Mouse (Mus musculus) megakaryocyte, embryonic 14.5 days (primary cell): ENCODE results near the gene Rps11. TPM values are rescaled to one million over a fixed set of nuclear protein-coding genes. Genes with fewer than 3 reads are reported as not detected.

Experiments used
- H3K27me3 ChIP-seq: replicated peaks from 2 replicates; pipeline ENCODE3; 2012; ENCODE audit warnings: inconsistent platforms
- H3K36me3 ChIP-seq: replicated peaks from 2 replicates; pipeline ENCODE3; 2012; ENCODE audit warnings: low read length, inconsistent platforms, mixed read lengths
- H3K4me1 ChIP-seq: 2 replicates; pipeline ENCODE4 v1.6.1; 2012; ENCODE audit warnings: inconsistent platforms
- H3K4me3 ChIP-seq: replicated peaks from 2 replicates; pipeline ENCODE3; 2012; ENCODE audit warnings: moderate library complexity, mild to moderate bottlenecking, inconsistent platforms
- H3K9me3 ChIP-seq: 2 replicates; pipeline ENCODE4 v1.6.1; 2012; ENCODE audit warnings: inconsistent platforms
- FLI1 ChIP-seq: IDR thresholded peaks from 2 replicates; pipeline ENCODE4 v1.6.1; 2012; ENCODE audit warnings: low read length, inconsistent platforms, mixed read lengths
- GATA1 ChIP-seq: IDR thresholded peaks from 3 replicates; pipeline ENCODE4 v1.6.1; 2012; ENCODE audit warnings: mixed read lengths, low read length, inconsistent platforms, borderline replicate concordance
- polyA plus RNA-seq: library from polyadenylated mRNA; stranded (reverse); fragments of >175 nt; gene quantifications from 2 replicates; pipeline ENCODE4 v1.2.3, GENCODE M21; 2012; ENCODE audit warnings: low replicate concordance; ENCODE audit not compliant: insufficient read depth

Rps11 gene
- polyA plus RNA-seq, 1 experiment, result 217 TPM

DNA sequence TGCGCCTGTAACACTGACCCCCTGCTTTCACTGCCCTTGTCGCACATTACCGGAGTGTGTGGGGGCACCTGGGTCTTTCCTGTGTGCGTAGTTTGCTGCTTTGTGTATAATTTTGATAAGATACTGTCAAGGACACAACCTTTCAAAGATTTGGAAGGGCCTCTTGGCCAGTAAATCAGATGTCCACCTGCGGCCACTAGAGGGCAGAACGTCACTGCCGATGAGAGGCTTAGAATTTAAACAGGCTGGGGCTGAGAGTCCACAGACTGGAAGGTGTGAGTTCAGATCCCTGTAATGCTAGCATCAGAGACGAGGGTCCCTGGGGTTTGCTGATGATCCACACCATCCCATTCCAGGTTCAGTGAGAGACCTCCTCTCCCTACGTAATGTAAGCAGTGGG lies 45.7 kb downstream of the Rps11 start:
- H3K4me1 ChIP-seq, result peaks cover 68% of the 10 kb centered on the region
- H3K27me3 ChIP-seq, result no peaks in the 10 kb centered on the region
- peaks cover 54% of the 10 kb centered on the region for H3K36me3 ChIP-seq
- H3K4me3 ChIP-seq, result no peak overlapping the region
- H3K9me3 ChIP-seq, result peaks cover 5% of the 10 kb centered on the region; the same call in 1 of the 2 replicates
- no peak for TF ChIP-seq FLI1
- TF ChIP-seq GATA1, result no peak

DNA sequence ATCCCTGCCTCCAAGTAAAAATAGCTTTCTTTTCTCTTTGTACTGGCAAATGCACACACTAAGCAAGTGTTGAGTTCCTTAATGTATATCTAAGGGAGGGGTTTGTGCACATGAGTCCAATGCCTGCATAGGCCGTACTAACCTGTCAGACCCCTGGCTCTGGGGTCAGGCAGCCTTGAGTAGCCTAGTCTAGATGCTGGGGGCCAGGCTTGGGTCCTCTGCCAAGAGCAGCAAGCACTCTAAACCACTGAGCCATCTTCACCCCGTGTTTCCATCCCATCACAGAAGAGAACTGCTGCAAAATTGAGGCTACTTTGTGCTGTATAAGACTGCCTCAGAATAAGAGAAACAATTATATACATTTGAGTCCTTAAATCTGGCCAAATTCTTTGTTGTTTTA lies 46.4 kb downstream of the Rps11 start:
- H3K9me3 ChIP-seq, result peaks cover 5% of the 10 kb centered on the region; the same call in 1 of the 2 replicates
- no peak overlapping the region for H3K4me3 ChIP-seq
- no peaks in the 10 kb centered on the region for H3K27me3 ChIP-seq
- peaks cover 68% of the 10 kb centered on the region for H3K4me1 ChIP-seq
- peaks cover 60% of the 10 kb centered on the region for H3K36me3 ChIP-seq
- no peak for TF ChIP-seq GATA1
- TF ChIP-seq FLI1, result no peak

DNA sequence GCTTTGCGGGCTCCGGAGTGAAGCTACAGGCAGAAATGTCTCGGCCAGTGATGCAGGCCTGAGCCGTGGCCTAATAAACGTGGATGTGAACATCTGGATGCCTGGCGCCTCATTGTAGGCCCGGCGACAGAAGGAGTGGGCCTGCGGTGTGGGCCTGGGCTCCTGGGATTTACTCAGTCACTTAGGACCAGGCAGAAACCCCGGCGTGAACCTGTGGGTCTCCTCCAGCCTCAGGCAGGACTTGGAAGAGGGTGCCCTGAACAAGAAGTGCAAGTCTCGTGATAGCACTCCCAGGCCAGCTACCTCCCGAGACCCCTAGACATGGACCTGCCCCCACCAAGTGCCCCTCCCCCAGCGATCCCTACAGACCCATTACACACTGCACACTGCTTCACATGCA lies 46.9 kb downstream of the Rps11 start:
- H3K9me3 ChIP-seq, result peaks cover 5% of the 10 kb centered on the region; the same call in 1 of the 2 replicates
- H3K4me3 ChIP-seq, result no peak overlapping the region
- H3K27me3 ChIP-seq, result no peaks in the 10 kb centered on the region
- TF ChIP-seq GATA1 (no peak), FLI1 (no peak)
- H3K36me3 ChIP-seq, result peaks cover 62% of the 10 kb centered on the region
- peaks cover 68% of the 10 kb centered on the region for H3K4me1 ChIP-seq

DNA sequence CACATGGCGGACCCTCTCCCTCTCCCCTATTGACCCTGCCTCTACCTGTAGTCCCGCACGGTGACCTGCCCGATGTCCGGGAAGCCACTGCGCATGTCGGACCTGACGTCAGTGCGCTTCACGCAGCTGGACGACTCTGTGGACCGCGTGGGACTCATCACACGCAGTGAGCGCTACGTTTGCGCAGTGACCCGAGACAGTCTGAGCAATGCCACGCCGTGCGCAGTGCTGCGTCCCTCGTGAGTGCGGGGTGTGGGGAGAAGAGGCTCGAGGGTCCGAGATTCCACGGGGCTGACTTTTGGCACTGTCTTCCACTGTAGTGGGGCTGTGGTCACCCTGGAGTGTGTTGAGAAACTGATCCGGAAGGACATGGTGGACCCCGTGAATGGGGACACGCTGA lies 47.7 kb downstream of the Rps11 start:
- peaks cover 64% of the 10 kb centered on the region for H3K36me3 ChIP-seq
- peaks cover 5% of the 10 kb centered on the region; the same call in 1 of the 2 replicates for H3K9me3 ChIP-seq
- H3K4me1 ChIP-seq, result peaks cover 67% of the 10 kb centered on the region
- H3K27me3 ChIP-seq, result no peaks in the 10 kb centered on the region
- no peak for TF ChIP-seq GATA1
- TF ChIP-seq FLI1, result no peak
- peak overlapping the region; percentile 35 for H3K4me3 ChIP-seq

DNA sequence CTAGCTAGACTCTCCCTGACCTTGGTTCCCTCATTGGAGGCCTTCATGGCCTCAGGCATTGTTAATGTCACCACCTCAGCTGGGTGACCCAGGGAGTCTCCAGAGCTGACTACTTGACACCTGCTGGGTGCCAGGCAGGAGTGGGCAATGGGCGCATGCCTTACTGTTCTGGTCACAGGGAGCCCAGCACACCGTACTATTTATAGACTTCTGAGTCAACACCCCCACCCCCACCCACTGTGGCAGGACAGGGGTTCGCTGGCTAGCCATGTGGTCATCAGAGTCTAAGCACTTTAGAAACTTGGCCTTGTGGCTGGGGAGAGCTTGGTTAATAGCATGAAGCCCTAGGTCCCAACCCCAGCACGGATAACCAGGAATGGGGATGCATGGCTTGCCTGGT lies 48.8 kb downstream of the Rps11 start:
- H3K4me1 ChIP-seq, result peaks cover 66% of the 10 kb centered on the region
- H3K36me3 ChIP-seq, result peaks cover 61% of the 10 kb centered on the region
- H3K4me3 ChIP-seq, result no peak overlapping the region
- no peaks in the 10 kb centered on the region for H3K9me3 ChIP-seq
- no peak for TF ChIP-seq FLI1
- no peaks in the 10 kb centered on the region for H3K27me3 ChIP-seq

DNA sequence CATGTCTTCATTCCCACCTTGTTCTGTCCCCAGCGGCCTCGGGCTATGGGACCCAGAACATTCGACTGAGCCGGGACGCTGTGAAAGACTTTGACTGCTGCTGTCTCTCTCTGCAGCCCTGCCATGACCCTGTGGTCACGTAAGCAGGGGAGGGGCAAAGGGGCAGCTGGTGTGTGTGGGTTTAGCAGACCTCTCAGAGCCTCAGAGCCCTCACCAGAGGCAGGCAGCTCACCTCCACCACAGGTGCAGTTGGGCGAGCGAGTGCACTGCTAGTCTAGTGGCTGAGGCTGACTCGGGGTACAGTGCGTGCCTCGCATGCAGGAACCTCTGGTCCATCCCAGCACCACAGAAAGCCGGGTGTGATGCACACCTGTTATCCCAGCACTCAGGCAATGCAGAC lies 50.3 kb downstream of the Rps11 start:
- no peak for TF ChIP-seq GATA1
- TF ChIP-seq FLI1, result no peak
- Histone ChIP-seq H3K27me3 (no peaks in the 10 kb centered on the region), H3K36me3 (peaks cover 65% of the 10 kb centered on the region), H3K4me1 (peaks cover 75% of the 10 kb centered on the region), H3K9me3 (no peaks in the 10 kb centered on the region), H3K4me3 (no peak overlapping the region)

DNA sequence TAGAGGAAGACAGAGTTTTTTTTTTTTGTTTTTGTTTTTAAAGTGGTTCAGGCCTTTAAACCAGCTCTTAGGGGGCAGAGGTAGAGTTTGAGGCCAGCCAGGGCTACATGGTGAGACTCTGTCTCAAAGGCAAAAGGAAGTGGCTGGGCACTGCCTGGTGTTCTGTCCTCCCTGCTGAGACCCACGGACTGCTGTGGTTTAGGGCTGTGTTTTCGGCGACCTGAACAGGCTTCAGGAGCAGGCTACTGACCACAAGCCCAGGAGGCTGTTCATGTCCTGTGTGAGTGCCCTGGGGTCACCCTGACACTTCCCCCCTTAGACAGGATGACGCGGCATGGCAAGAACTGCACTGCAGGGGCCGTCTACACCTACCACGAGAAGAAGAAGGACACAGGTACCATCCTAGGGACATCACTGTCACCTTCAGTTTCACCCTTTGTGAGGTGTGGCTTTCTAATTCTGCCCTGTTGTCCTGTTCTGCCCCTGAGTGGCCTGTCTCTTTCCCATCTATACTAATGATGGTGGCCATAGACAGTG lies 51.0 kb downstream of the Rps11 start:
- H3K4me3 ChIP-seq, result no peak overlapping the region
- H3K4me1 ChIP-seq, result peaks cover 78% of the 10 kb centered on the region
- TF ChIP-seq FLI1, result no peak
- no peak for TF ChIP-seq GATA1
- peaks cover 65% of the 10 kb centered on the region for H3K36me3 ChIP-seq
- H3K27me3 ChIP-seq, result no peaks in the 10 kb centered on the region
- H3K9me3 ChIP-seq, result no peaks in the 10 kb centered on the region

Other genes with a start within 250 kb of the Rps11 start
- 249 and 952 TPM in 2 replicates for gene Med25, start 231.7 kb downstream of the Rps11 start, polyA plus RNA-seq
- gene Fuz, start 228.4 kb downstream of the Rps11 start, polyA plus RNA-seq, result 69.9 and 126 TPM in 2 replicates
- gene Ap2a1, start 194.9 kb downstream of the Rps11 start, polyA plus RNA-seq, result 137 and 235 TPM in 2 replicates
- 0.62 TPM in 1 of 2 replicates, not detected in the other for gene Tsks, start 181.2 kb downstream of the Rps11 start, polyA plus RNA-seq
- 0.82 TPM in 1 of 2 replicates, not detected in the other for gene Cpt1c, start 149.6 kb downstream of the Rps11 start, polyA plus RNA-seq
- gene Prmt1, start 137.9 kb downstream of the Rps11 start, polyA plus RNA-seq, result 7.0 and 74.9 TPM in 2 replicates
- 44.2 and 87.0 TPM in 2 replicates for gene Irf3, start 126.8 kb downstream of the Rps11 start, polyA plus RNA-seq
- gene Bcl2l12, start 125.7 kb downstream of the Rps11 start, polyA plus RNA-seq, result 44.7 and 73.7 TPM in 2 replicates
- 219 and 387 TPM in 2 replicates for gene Scaf1, start 108.1 kb downstream of the Rps11 start, polyA plus RNA-seq
- 26.5 and 83.1 TPM in 2 replicates for gene Rras, start 106.5 kb downstream of the Rps11 start, polyA plus RNA-seq
- 63.6 and 73.6 TPM in 2 replicates for gene Prr12, start 71.6 kb downstream of the Rps11 start, polyA plus RNA-seq
- 150 and 186 TPM in 2 replicates for gene Nosip, start 62.0 kb downstream of the Rps11 start, polyA plus RNA-seq
- 91.5 and 106 TPM in 2 replicates for gene Prrg2, start 61.8 kb downstream of the Rps11 start, polyA plus RNA-seq
- 1.7 TPM in 1 of 2 replicates, not detected in the other for gene Rcn3, start 32.2 kb downstream of the Rps11 start, polyA plus RNA-seq
- 28.9 and 70.0 TPM in 2 replicates for gene Fcgrt, start 20.6 kb downstream of the Rps11 start, polyA plus RNA-seq
- gene Rpl13a, start 4.3 kb upstream of the Rps11 start, polyA plus RNA-seq, result 3,981 and 5,869 TPM in 2 replicates
- gene Gm45713, start 11.8 kb upstream of the Rps11 start, polyA plus RNA-seq, result 2.1 and 9.4 TPM in 2 replicates
- 78.6 and 81.1 TPM in 2 replicates for gene Flt3l, start 12.0 kb upstream of the Rps11 start, polyA plus RNA-seq
- gene Pih1d1, start 29.9 kb upstream of the Rps11 start, polyA plus RNA-seq, result 35.3 and 64.9 TPM in 2 replicates
- 56.7 and 76.4 TPM in 2 replicates for gene Aldh16a1, start 30.1 kb upstream of the Rps11 start, polyA plus RNA-seq
- 0.06 TPM in 1 of 2 replicates, not detected in the other for gene Slc17a7, start 39.5 kb upstream of the Rps11 start, polyA plus RNA-seq
- not detected in 2 replicates for gene Gfy, start 55.1 kb upstream of the Rps11 start, polyA plus RNA-seq
- gene Pth2, start 56.6 kb upstream of the Rps11 start, polyA plus RNA-seq, result not detected in 2 replicates
- gene Ccdc155, start 80.5 kb upstream of the Rps11 start, polyA plus RNA-seq, result not detected in 2 replicates
- gene Dkkl1, start 87.7 kb upstream of the Rps11 start, polyA plus RNA-seq, result 0.60 TPM in 1 of 2 replicates, not detected in the other
- gene Tead2, start 91.3 kb upstream of the Rps11 start, polyA plus RNA-seq, result not detected in 2 replicates
- 212 and 263 TPM in 2 replicates for gene Cd37, start 114.7 kb upstream of the Rps11 start, polyA plus RNA-seq
- not detected in 2 replicates for gene Slc6a16, start 116.6 kb upstream of the Rps11 start, polyA plus RNA-seq
- not detected in 2 replicates for gene Slc6a21, start 153.1 kb upstream of the Rps11 start, polyA plus RNA-seq
- 7.6 TPM in 1 of 2 replicates, not detected in the other for gene Trpm4, start 209.3 kb upstream of the Rps11 start, polyA plus RNA-seq
- gene Hrc, start 210.9 kb upstream of the Rps11 start, polyA plus RNA-seq, result not detected in 2 replicates
- 0.79 TPM in 1 of 2 replicates, not detected in the other for gene Ppfia3, start 242.6 kb upstream of the Rps11 start, polyA plus RNA-seq
- gene Lin7b, start 246.1 kb upstream of the Rps11 start, polyA plus RNA-seq, result 4.1 TPM in 1 of 2 replicates, not detected in the other